Comparison of ENCODE assay signal across 10 mouse cellular contexts in the genomic region with DNA sequence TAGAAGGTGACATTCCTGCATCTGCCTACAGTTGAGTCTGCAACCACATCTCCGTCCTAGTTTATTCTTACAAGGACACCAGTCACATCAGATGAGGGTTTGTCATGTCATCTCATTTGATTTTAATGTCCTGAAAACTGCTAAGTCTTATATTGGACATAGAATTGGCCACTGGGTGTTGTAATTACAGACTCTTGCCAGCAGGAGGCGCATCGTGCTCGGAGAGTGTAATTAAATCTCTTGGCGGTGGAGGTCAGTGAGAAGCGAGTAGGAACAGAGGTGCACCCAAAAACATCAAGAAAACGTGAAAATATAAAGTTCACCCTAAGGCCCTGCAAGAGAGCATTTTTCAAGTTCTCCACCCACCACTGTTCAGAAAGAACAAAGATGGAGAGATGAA. TPM values are rescaled to one million over a fixed set of nuclear protein-coding genes. Genes with fewer than 3 reads are reported as not detected.
DNase-seq lines count a peak whose midpoint lies in the region; ATAC-seq lines count a peak whose summit lies in the region.
"Had no signal": no experiment of that assay in that cellular context is flagged by ENCODE, and none has a peak within 500 bp of the region (broad histone marks: within the 10 kb centered on the region; RNA-seq: fewer than 3 reads in every experiment).

No protein-coding gene starts in this region.

- H3K4me2 ChIP-seq in hindbrain, embryonic 11.5 days (replicated peaks; ENCODE audit: low read depth, low read length), result no peak overlapping the region
- H3K4me2 ChIP-seq in hindbrain, embryonic 16.5 days (ENCODE audit: low read length), result no peak overlapping the region
- H3K4me2 ChIP-seq in forebrain, embryonic 12.5 days, result no peak overlapping the region
- H3K4me2 ChIP-seq: liver, embryonic 13.5 days had no signal

- no peaks in the 10 kb centered on the region for H3K27me3 ChIP-seq in hindbrain, embryonic 11.5 days (ENCODE audit: control insufficient read depth, insufficient read depth, low read length)
- H3K27me3 ChIP-seq in hindbrain, embryonic 16.5 days (replicated peaks; ENCODE audit: control insufficient read depth, insufficient read depth, low read length), result no peaks in the 10 kb centered on the region
- no peaks in the 10 kb centered on the region for H3K27me3 ChIP-seq in forebrain, embryonic 12.5 days
- H3K27me3 ChIP-seq: liver, embryonic 13.5 days had no signal

- no peaks in the 10 kb centered on the region for H3K36me3 ChIP-seq in hindbrain, embryonic 11.5 days (ENCODE audit: control insufficient read depth, insufficient read depth, low read length)
- H3K36me3 ChIP-seq in hindbrain, embryonic 16.5 days (ENCODE audit: control insufficient read depth, insufficient read depth, low read length), result no peaks in the 10 kb centered on the region
- H3K36me3 ChIP-seq in forebrain, embryonic 12.5 days (replicated peaks), result no peaks in the 10 kb centered on the region
- H3K36me3 ChIP-seq: liver, embryonic 13.5 days had no signal

- 19% methylated on average over 7 of the region's 7 CpGs for WGBS in hindbrain, embryonic 11.5 days
- WGBS in hindbrain, embryonic 16.5 days, result 22% methylated on average over 7 of the region's 7 CpGs
- 9% methylated on average over 7 of the region's 7 CpGs for WGBS in forebrain, embryonic 12.5 days

- H3K9ac ChIP-seq in hindbrain, embryonic 11.5 days (ENCODE audit: low read depth, low read length), result no peak overlapping the region
- no peak overlapping the region for H3K9ac ChIP-seq in hindbrain, embryonic 16.5 days (ENCODE audit: low read depth, low read length)
- H3K9ac ChIP-seq in forebrain, embryonic 12.5 days, result no peak overlapping the region
- H3K9ac ChIP-seq: liver, embryonic 13.5 days had no signal

- DNase-seq in hindbrain, embryonic 11.5 days (ENCODE audit: low spot score), result peak; percentile 63
- peak; percentile 59 for DNase-seq in 416B (ENCODE audit: low read depth)
- DNase-seq in CD8-positive naive resting alpha-beta T cell, adult 2 months (ENCODE audit: low read depth in 2 of 2, low spot score in 2 of 2), result peak; percentile 61 to 67
- peak; percentile 89 for DNase-seq in induced T-regulatory cell, adult 2 months (ENCODE audit: low read depth)
- peak; percentile 41 to 43 for DNase-seq in spleen, postnatal 36 days (ENCODE audit: low spot score in 2 of 2)
- DNase-seq in ovary, postnatal 36 days (ENCODE audit: low spot score), result no peak
- DNase-seq: liver, embryonic 13.5 days had no signal

- H3K4me3 ChIP-seq in hindbrain, embryonic 11.5 days (ENCODE audit: low read depth, low read length), result no peak overlapping the region
- H3K4me3 ChIP-seq in hindbrain, embryonic 16.5 days (ENCODE audit: low read length), result no peak overlapping the region
- H3K4me3 ChIP-seq in forebrain, embryonic 12.5 days (replicated peaks), result no peak overlapping the region
- H3K4me3 ChIP-seq: erythroblast, embryonic 14.5 days; liver, embryonic 13.5 days had no signal

- H3K9me3 ChIP-seq in hindbrain, embryonic 11.5 days (ENCODE audit: control insufficient read depth, low read length), result no peaks in the 10 kb centered on the region
- no peaks in the 10 kb centered on the region for H3K9me3 ChIP-seq in hindbrain, embryonic 16.5 days (ENCODE audit: control insufficient read depth, low read length)
- no peaks in the 10 kb centered on the region for H3K9me3 ChIP-seq in forebrain, embryonic 12.5 days
- H3K9me3 ChIP-seq: liver, embryonic 13.5 days had no signal

- no peak for ATAC-seq in hindbrain, embryonic 11.5 days (ENCODE audit: low FRiP score)
- no peak for ATAC-seq in hindbrain, embryonic 16.5 days
- no peak for ATAC-seq in forebrain, embryonic 12.5 days (ENCODE audit: low FRiP score)

- H3K27ac ChIP-seq in hindbrain, embryonic 11.5 days (ENCODE audit: low read depth, low read length), result no peak overlapping the region
- H3K27ac ChIP-seq in hindbrain, embryonic 16.5 days (ENCODE audit: low read depth, low read length), result no peak overlapping the region
- H3K27ac ChIP-seq in forebrain, embryonic 12.5 days, result no peak overlapping the region
- H3K27ac ChIP-seq: liver, embryonic 13.5 days had no signal

- no peaks in the 10 kb centered on the region for H3K4me1 ChIP-seq in hindbrain, embryonic 11.5 days (replicated peaks; ENCODE audit: control insufficient read depth, insufficient read depth, low read length)
- no peaks in the 10 kb centered on the region for H3K4me1 ChIP-seq in hindbrain, embryonic 16.5 days (ENCODE audit: control insufficient read depth, insufficient read depth, low read depth, low read length)
- H3K4me1 ChIP-seq in forebrain, embryonic 12.5 days, result peaks cover 9% of the 10 kb centered on the region; the same call in 1 of the 2 replicates
- H3K4me1 ChIP-seq: liver, embryonic 13.5 days had no signal

RNA-seq across cellular contexts. Expression of a gene that starts 37.6 kb away (rescaled TPM):
- 0.84 and 1.2 TPM in 2 replicates for polyA plus RNA-seq in hindbrain, embryonic 11.5 days (2014; fragmentation: Nextera tagmentation; extraction: Ambion mirVana)
- 8.3 and 12.4 TPM in 2 replicates for polyA plus RNA-seq in hindbrain, embryonic 16.5 days (2015; fragmentation: Nextera tagmentation; extraction: Ambion mirVana)
- polyA plus RNA-seq in forebrain, embryonic 12.5 days (2016; fragmentation: Nextera tagmentation; extraction: Ambion mirVana), result 0.79 and 1.3 TPM in 2 replicates
- polyA plus RNA-seq: erythroblast, embryonic 14.5 days had no signal
